Mouse (Mus musculus) frontal cortex, postnatal 14 days (tissue): Measurements from ENCODE around the gene Oaf.

Experiments used
- DNase-seq, 2 experiments: peaks; one replicate each; pipeline ENCODE4 v3.0.0; 2022; ENCODE audit warnings: low spot score in 2 of 2

Oaf gene

DNA sequence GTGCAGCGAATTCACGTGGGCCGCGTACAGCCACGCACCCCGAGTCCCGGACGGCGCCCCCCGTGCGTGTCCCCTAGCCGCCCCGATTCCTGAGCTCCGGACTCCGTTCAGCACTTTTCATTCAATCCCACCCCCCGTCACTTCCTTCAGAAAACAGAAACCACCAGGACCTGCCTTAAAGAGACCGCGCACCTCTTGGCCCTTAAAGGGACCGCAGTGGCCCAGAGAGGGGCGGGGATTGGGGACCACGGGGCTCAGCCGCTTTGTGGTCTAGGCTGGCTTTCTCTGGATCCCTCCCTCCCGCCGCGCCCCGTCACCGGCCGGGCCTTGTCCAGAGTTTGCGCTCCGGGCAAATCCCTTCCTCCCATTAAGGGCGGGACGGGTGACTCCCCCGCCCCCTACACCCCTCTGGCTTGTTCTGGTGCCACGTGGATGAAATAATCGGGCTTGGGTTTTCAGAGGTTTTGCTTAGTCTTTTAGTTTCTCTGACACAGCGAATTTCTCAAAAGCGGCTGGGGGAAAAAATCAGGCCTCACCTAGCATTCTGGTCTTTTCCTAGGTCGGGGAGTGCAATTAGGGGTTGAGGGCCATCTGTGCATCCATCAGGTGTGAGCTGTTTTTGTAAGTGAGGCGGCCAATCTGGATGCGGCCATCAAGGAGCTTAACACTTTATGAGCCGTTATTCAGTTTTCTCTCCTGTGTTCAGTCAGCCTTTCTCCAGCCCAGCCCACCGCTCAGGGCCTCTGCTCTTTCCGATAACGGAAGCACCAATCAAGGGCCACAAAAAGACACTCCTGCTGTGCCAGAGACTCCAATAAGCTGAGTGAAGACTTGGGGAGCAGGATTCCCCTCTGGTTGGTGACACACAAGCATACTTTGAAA is at the start of gene Oaf:
Oaf (minus strand) TSS at position 200 of the 882 bp plus-strand sequence.
- DNase-seq = peak; percentile 49

DNA sequence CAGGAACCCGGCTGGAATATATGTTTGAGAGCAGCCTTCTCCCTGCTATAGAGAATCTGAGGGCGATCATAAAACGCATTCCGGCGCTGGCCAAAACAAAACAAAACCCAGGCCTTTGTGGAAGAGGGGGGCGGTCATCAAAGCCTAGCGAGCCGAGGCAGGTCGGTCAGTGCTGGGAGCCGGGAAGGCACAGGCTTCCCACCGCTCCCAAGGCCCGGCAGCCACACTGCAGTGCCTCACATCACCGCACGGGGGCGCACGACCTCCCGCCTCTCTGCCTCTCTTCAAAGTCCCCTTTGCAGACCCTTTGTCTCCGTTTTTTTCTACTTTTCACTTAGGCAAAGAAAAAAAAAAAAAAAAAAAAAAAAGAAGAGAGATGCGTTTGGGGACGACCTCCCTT is 47.2 kb upstream of the Oaf start:
- DNase-seq = peak in 1 of 2 experiments; percentile 67

GRCm38 (mm10) chr9:43285281-43285680 is 45.6 kb upstream of the Oaf start:
- no peak for DNase-seq

DNA sequence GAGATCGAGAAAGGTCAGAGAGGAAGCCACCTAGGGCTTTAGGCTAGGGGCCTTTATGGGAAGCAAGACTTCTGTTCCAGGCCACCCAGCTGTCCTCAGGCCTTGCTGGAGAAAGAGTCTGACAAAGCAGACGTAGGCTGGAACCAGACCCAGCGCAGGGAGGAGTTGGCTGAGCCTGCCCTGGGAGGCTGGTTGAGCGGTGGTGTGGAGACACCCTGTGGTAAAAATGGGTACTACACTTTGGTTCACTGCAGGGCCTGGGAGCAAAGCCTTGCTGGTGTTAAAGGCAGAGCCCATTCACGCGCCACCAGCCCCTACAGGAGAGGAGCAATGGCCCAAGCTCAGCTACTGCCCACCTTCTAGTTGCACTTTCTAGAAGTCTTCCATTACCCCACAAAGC is 44.6 kb upstream of the Oaf start:
- DNase-seq = peak; percentile 60 to 80

- no peak for DNase-seq
These were observed 34.0 kb upstream of the Oaf start for GRCm38 (mm10) chr9:43273735-43274134.

DNA sequence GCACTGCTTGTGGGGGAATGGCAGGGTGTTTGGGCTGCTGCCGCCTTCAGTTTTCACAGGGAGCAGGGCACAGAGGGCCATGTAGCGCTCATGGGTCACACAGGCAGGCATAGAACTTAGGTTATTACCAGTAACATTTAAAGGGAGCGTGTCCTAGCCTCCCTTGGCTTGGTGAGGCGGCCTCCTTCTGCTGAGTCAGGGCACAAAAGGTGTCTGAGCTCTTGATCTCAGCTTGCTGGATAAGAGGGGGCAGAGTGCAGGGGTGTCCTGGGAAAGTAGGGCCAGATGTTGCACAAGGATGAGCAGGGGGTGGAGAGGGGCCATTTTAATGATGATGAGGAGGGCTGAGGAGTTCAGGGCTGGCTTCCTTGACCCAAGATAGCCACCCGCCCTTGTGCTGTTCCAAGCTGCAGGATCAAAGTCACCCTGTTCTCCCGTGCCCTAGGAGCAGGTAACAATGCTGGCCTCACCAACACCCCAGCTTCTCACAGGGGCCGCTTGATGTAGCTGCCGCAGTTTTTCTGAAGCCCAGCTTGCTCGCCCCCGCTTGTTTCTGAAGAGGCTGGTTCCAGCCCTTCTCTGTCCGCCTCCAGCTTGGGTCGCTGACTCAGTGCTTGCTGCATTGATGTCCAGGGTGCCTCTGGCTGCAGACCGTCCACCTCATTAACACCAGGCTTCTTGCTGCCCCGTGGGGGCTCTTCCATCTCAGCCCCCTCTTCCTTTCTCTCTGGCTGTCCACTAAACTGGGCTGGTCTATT is 32.2 kb upstream of the Oaf start:
- no peak for DNase-seq

DNA sequence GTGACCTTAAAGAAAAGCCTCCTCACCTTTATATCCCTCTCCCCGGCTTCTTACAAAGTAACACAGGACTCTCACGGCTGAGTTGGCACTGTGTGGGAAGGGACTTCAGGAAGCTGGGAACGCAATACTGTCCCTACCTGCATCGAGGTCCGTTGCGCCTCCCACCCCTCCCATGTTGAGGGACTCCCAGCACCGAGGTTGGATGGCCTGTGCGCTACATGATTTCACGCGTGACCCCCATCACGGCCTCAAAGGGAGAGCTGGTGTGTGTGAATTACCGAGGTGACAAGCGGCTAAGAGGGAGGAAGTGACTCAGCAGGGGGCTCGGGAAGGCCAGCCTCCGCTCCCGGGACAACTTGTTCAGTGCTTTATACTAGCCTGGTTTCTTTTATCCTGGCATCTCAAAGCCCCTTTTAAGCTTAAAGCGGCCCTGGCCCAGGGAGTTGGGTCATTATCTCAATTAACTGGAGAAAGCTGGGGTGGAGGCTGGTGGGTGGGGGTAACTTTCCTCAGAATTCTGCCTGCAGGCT is 31.1 kb upstream of the Oaf start:
- no peak for DNase-seq

DNA sequence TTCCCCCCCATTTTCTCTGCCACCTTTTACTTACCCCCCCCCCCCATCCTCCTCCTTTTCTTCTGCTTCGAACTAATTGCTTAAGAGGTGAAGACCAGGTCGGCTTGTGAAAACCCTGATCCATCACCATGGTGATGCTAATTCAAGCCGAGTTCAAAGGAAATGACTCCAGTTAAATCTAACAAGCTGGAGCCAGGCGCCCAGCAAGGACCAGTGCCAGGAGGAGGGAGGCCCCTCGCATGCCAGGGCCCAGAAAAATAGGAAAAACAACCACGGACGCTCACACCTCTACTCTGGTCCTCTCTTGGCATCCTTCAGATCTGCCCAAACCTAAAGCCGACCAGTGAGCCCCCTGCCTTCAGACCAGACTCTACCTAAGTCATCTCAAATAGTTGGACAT is 29.5 kb upstream of the Oaf start:
- DNase-seq = no peak

DNA sequence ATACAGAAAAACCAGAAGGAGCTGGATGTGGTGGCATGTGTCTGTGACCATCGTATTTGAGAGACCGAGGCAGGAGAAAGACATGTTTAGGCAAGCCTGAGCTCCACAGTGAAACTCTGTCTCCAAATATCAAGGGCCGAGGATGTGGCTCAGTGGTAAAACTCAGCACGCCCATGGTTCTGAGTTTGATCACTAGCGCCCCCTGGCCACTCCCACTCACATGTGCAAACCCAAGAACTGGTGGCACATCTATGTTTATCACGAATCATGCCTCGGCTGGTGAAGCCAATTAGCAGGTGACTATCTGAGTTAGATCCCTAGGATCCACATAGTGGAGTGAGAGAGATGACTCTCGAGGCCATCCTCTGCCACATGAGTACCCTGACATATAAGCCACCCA is 27.6 kb upstream of the Oaf start:
- DNase-seq = no peak

DNA sequence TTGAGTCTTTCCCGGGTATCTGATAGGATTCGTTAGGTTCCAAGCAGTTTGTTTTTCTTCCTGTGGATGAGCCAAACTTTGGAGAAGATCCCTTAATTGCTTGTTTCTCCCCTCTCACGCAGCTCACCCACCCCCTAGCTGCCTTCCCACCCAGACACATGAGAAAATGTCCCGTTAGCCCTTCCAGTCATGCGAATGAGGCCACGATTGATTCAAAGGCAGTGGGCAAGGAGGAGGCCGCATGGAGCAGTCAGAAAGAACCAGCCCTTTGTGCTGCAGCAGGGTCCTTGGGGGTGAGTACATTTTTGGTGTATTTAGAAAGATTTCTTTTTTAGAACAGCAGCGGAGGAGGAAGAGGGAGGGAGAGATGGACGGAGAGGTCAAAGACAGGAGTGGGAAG is 25.5 kb upstream of the Oaf start:
- DNase-seq = no peak

- no peak for DNase-seq
These were observed 24.3 kb upstream of the Oaf start for GRCm38 (mm10) chr9:43263946-43264451.

DNA sequence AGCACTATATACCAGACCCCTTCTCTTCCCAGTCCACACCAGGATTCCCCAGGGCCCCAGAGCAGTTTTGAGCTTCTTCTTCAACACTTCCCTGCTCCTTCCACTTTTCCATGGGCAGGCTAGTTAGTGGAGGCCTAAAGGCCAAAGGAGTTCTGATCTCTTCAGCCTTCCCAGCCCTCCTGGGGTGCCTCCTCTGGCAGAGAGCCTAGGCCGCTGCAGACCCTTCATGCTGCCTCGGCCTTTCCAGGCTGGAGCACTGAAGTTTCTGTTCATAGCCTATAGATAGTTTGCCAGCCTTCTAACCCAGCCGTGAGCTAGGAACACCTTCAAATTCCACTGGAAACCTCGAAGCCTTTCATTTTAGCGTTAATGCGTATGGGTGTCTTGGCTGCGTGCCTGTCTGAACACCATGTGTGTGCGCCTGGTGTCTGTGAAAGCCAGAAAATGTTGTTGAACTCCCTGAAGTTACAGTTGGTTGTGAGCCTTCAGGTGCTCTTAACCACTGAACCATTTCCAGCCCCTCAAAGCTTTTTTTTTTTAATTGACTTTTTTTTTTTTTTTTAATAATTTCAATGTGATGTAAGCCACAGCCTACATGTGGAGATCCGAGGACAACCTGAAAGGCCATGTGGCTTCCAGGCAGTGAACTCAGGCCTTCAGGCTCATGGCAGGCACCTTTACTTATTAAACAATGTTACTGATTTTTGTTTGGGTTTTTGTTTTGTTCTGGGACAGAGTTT is 23.3 kb upstream of the Oaf start:
- no peak for DNase-seq

DNA sequence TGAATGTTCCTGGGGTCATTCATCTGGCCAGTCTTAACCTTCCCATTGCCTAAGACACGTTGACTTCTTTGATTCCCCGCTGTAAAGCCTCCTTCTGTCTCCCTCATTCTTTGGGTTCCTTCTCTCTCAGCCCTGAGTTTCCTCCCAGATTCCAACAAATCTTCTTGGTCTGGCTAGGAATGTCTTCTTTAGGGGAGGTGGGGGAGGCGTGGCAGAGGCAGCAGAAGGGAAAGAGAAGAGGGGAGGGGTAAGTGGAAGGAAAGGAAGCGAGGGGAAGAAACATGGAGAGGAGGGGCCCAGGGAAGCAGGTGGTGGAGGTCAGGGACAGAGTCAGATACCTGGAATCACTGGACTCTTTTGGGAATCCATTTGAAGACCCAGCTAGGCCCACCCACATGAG is 22.7 kb upstream of the Oaf start:
- DNase-seq = no peak

DNA sequence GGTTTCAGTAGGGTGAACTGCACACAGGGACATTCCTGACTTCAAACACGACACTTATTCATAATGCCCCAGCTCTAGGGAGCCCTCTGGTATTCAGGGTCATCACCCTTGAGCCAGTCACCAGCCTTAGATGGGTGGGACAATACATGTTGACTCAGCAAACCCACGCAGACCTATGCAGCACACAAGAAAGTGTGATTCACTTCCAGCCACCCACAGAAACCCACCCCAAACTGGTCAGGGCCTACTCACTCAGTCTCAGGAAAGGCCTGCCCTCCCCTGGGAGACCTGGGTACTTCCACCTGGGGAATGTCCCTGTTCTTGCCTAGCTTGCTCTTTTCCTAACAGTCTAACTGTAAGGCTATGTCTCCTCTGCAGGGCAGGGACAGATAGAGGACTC is 22.2 kb upstream of the Oaf start:
- no peak for DNase-seq

GRCm38 (mm10) chr9:43261124-43261907 is 21.6 kb upstream of the Oaf start:
- DNase-seq = no peak

- no peak for DNase-seq
These were observed 20.9 kb upstream of the Oaf start for GRCm38 (mm10) chr9:43260661-43261060.

DNA sequence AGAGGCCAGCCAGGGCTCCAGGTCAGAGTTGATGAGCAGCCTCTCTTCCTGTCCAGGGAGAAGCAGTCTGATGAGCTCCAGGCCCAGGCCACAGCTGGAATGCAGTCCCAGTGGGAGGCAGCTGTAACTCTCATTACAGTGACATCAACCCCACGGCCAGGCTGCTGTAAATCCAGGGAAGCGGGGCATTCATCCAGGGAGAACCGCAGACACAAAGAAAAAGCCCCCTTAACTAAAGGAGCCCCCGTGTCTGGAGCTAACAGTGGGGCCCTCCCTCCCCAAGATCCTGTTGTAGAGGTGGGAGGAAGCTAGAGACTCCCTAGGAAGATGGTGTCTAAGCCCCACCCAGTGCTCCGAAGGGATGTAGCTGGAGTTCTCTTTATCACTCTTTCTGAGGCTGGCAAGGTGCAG is 13.6 kb upstream of the Oaf start:
- DNase-seq = no peak

DNA sequence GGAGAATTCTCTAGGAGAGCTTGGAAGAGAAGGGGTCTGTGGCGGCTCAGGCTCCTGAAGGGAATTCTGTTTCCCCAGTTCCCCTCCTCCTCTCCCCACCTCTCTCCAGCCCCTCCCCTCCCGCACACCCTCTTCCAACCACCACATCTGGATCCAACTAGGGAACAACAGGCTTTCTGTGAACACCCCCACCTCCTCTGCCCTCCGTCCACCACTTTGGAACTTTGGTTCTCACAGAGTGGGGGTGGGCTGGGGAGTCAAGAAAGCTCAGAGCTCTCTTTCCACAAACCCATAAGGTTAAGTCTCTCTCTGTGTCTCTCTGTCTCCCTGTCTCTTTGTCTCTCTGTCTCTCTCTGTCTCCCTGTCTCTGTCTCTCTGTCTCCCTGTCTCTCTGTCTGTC is 13.1 kb upstream of the Oaf start:
- no peak for DNase-seq

GRCm38 (mm10) chr9:43251786-43252185 is 12.1 kb upstream of the Oaf start:
- DNase-seq = no peak

GRCm38 (mm10) chr9:43246738-43247180 is 7.0 kb upstream of the Oaf start:
- no peak for DNase-seq
